Mouse (Mus musculus): Measurements from ENCODE around the gene Teddm3. TPM values are rescaled to one million over a fixed set of nuclear protein-coding genes. Genes with fewer than 3 reads are reported as not detected.

Gene Teddm3
- polyA plus RNA-seq (2012; rRNA removed) = 0.04 TPM in 1 of 2 replicates, not detected in the other

DNA sequence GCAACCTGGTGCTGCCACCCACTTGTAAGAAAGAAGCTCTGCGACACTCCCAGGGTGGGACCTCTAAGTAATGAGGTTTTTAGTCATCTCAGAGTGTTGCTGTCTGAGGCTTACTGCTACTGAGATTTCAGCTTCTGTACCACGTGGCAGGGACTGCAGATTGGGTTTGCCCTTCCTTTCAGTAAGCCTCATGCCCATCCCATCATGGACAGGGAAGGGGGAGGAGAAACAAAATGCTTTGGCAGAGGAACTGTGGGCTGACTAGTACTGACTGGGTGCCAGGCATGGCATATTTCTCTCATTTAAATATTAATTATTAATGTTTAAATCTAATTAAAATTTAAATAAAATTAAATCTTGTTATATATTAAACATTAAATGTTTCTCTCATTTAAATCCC lies at the start of gene Teddm3:
Gene Teddm3 (minus strand): TSS at position 101 of the 400 bp plus-strand sequence.

Other genes with a start within 250 kb of the Teddm3 start
- gene Ephb3, start 50.8 kb upstream of the Teddm3 start, polyA plus RNA-seq (2012; rRNA removed) = 13.0 and 13.5 TPM in 2 replicates

All from central nervous system, embryonic 18 days (tissue).